Mouse (Mus musculus) liver, embryonic 12.5 days (tissue): ENCODE data around the gene Cd7. TPM values are rescaled to one million over a fixed set of nuclear protein-coding genes. Genes with fewer than 3 reads are reported as not detected.

Source experiments
- ATAC-seq: fragments of 200-750 bp; cut with Nextera tagmentation; 2 replicates; pipeline ENCODE4 v1.8.0; 2017; ENCODE audit warnings: moderate number of reproducible peaks, mild to moderate bottlenecking, moderate library complexity
- H3K27ac ChIP-seq: fragments of 300-500 bp; sonication (generic); 2 replicates; pipeline ENCODE4 v1.5.1; 2016; ENCODE audit warnings: mild to moderate bottlenecking
- H3K27me3 ChIP-seq: fragments of 300-500 bp; sonication (generic); replicated peaks from 2 replicates; pipeline ENCODE4 v1.6.1; 2016; ENCODE audit warnings: mild to moderate bottlenecking, moderate library complexity
- H3K36me3 ChIP-seq: fragments of 300-500 bp; sonication (generic); 2 replicates; pipeline ENCODE4 v1.6.1; 2016; ENCODE audit warnings: mild to moderate bottlenecking, moderate library complexity
- H3K4me1 ChIP-seq: fragments of 300-500 bp; sonication (generic); 2 replicates; pipeline ENCODE4 v1.6.1; 2016
- H3K4me2 ChIP-seq: fragments of 300-500 bp; sonication (generic); 2 replicates; pipeline ENCODE4 v1.6.1; 2016; ENCODE audit warnings: mild to moderate bottlenecking, moderate library complexity
- H3K4me3 ChIP-seq: fragments of 300-500 bp; sonication (generic); 2 replicates; pipeline ENCODE4 v1.5.1; 2016; ENCODE audit warnings: mild to moderate bottlenecking, moderate library complexity
- H3K9ac ChIP-seq: fragments of 300-500 bp; sonication (generic); 2 replicates; pipeline ENCODE4 v1.6.1; 2016; ENCODE audit warnings: mild to moderate bottlenecking, moderate library complexity
- H3K9me3 ChIP-seq: fragments of 300-500 bp; sonication (generic); replicated peaks from 2 replicates; pipeline ENCODE4 v1.6.1; 2016; ENCODE audit warnings: mild to moderate bottlenecking, moderate library complexity
- WGBS: fragments of 180-500 bp; shearing (Covaris S2); methylation state at CpG from one replicate; pipeline ENCODE4 v1.1.7; 2016; ENCODE audit not compliant: insufficient replicate concordance; 5-methylcytosine and 5-hydroxymethylcytosine counted together
- polyA plus RNA-seq: library from polyadenylated mRNA; unstranded; fragments of >200 nt; fragmentation: Nextera tagmentation; extraction: Ambion mirVana; gene quantifications from 2 replicates; pipeline ENCODE4 v1.2.1, GENCODE M21; 2016

Cd7 gene
- polyA plus RNA-seq, 1 experiment from 2014 or later = 0.33 TPM

GRCm38 (mm10) chr11:121014896-121015300, 24.3 kb downstream of the Cd7 start:
- Histone ChIP-seq H3K4me1 (peaks cover 8% of the 10 kb centered on the region; the same call in 1 of the 2 replicates), H3K4me2 (peak overlapping the region; percentile 14; the same call in 1 of the 2 replicates), H3K9me3 (no peaks in the 10 kb centered on the region), H3K27ac (no peak overlapping the region), H3K36me3 (no peaks in the 10 kb centered on the region), H3K4me3 (no peak overlapping the region), H3K27me3 (peaks cover 25% of the 10 kb centered on the region; the same call in 1 of the 2 replicates), H3K9ac (no peak overlapping the region)
- no peak for ATAC-seq
- 50% methylated on average over 19 of the region's 19 CpGs for WGBS

- no peaks in the 10 kb centered on the region for H3K9me3 ChIP-seq
- no peak overlapping the region for H3K4me2 ChIP-seq
- H3K36me3 ChIP-seq = no peaks in the 10 kb centered on the region
- peaks cover 23% of the 10 kb centered on the region; the same call in 1 of the 2 replicates for H3K27me3 ChIP-seq
- H3K4me1 ChIP-seq = peaks cover 9% of the 10 kb centered on the region; the same call in 1 of the 2 replicates
- WGBS = 69% methylated on average over 7 of the region's 7 CpGs
- no peak overlapping the region for H3K27ac ChIP-seq
- no peak overlapping the region for H3K9ac ChIP-seq
- no peak for ATAC-seq
- H3K4me3 ChIP-seq = no peak overlapping the region
Measured at GRCm38 (mm10) chr11:121013656-121014055, 25.6 kb downstream of the Cd7 start.

- Histone ChIP-seq H3K27me3 (peaks cover 14% of the 10 kb centered on the region; the same call in 1 of the 2 replicates), H3K4me2 (no peak overlapping the region), H3K4me3 (no peak overlapping the region), H3K27ac (no peak overlapping the region), H3K9ac (no peak overlapping the region), H3K9me3 (no peaks in the 10 kb centered on the region), H3K4me1 (peaks cover 14% of the 10 kb centered on the region), H3K36me3 (no peaks in the 10 kb centered on the region)
- ATAC-seq = 0 out of 2 replicates have a peak, but pooled peaks have one; percentile 13
- WGBS = 85% methylated on average over 3 of the region's 3 CpGs
Measured at GRCm38 (mm10) chr11:121010044-121010755, 29.0 kb downstream of the Cd7 start.

- Histone ChIP-seq H3K27me3 (no peaks in the 10 kb centered on the region), H3K9me3 (no peaks in the 10 kb centered on the region), H3K36me3 (no peaks in the 10 kb centered on the region), H3K27ac (no peak overlapping the region), H3K4me3 (no peak overlapping the region), H3K9ac (no peak overlapping the region), H3K4me1 (peaks cover 14% of the 10 kb centered on the region), H3K4me2 (no peak overlapping the region)
- 39% methylated on average over 6 of the region's 6 CpGs for WGBS
- ATAC-seq = no peak
Measured at GRCm38 (mm10) chr11:121006184-121006583, 33.0 kb downstream of the Cd7 start.

DNA sequence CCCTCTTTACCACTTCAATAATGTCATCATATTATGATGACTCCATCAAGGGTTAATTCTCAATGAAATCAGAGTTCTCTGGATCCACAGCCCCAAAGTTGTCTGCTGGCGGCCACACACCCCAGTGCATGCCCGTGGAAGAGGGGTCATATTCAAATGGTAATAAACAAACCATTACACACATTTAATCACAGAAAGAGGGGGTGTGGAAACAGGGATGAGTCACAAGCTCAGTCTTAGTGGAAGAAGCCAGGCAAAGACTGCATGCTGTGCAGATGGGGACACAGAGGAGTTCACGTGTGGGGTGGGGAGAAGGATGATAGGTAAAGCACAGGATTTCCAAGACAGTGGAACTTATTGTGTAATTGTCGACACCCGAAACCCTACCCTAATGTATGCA, 34.9 kb downstream of the Cd7 start:
- Histone ChIP-seq H3K27ac (no peak overlapping the region), H3K9ac (no peak overlapping the region), H3K9me3 (no peaks in the 10 kb centered on the region), H3K4me2 (no peak overlapping the region), H3K27me3 (no peaks in the 10 kb centered on the region), H3K36me3 (no peaks in the 10 kb centered on the region), H3K4me1 (peaks cover 5% of the 10 kb centered on the region), H3K4me3 (no peak overlapping the region)
- 64% methylated on average over 5 of the region's 5 CpGs for WGBS
- no peak for ATAC-seq

- Histone ChIP-seq H3K36me3 (no peaks in the 10 kb centered on the region), H3K4me3 (no peak overlapping the region), H3K27me3 (no peaks in the 10 kb centered on the region), H3K9me3 (no peaks in the 10 kb centered on the region), H3K4me2 (no peak overlapping the region), H3K27ac (no peak overlapping the region), H3K4me1 (peaks cover 5% of the 10 kb centered on the region), H3K9ac (no peak overlapping the region)
- 70% methylated on average over 4 of the region's 4 CpGs for WGBS
- ATAC-seq = no peak
Measured at GRCm38 (mm10) chr11:121001966-121002365, 37.3 kb downstream of the Cd7 start.

DNA sequence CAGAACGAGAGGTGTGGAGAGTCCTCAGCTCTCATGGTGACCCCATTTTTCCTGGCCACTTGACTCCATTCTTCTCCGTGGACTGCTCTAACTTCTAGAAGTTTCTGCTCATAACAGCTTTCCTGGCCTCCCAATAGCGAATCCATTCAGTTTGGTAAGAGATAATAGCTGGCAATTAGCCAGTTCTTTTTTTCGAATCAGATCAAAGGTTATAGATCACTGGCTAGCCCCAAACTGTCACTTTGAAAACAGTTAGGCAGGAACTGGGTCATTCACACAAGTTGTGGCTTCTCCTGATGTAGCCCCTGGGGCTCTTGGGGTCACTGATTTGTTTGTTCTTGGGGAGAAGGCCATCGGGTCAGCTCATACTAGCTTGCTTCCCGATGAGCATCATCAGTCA, 44.5 kb downstream of the Cd7 start:
- Histone ChIP-seq H3K4me2 (no peak overlapping the region), H3K36me3 (no peaks in the 10 kb centered on the region), H3K27ac (no peak overlapping the region), H3K9ac (no peak overlapping the region), H3K9me3 (no peaks in the 10 kb centered on the region), H3K4me1 (peaks cover 45% of the 10 kb centered on the region), H3K27me3 (no peaks in the 10 kb centered on the region), H3K4me3 (no peak overlapping the region)
- ATAC-seq = no peak
- WGBS = 75% methylated on average over 6 of the region's 6 CpGs

- no peak for ATAC-seq
- H3K4me1 ChIP-seq = peaks cover 56% of the 10 kb centered on the region
- 87% methylated on average over 5 of the region's 5 CpGs for WGBS
Measured at GRCm38 (mm10) chr11:120993586-120993985, 45.6 kb downstream of the Cd7 start.

GRCm38 (mm10) chr11:120993080-120993479, 46.1 kb downstream of the Cd7 start:
- Histone ChIP-seq H3K27me3 (no peaks in the 10 kb centered on the region), H3K27ac (no peak overlapping the region), H3K4me2 (no peak overlapping the region), H3K36me3 (peaks cover 8% of the 10 kb centered on the region; the same call in 1 of the 2 replicates), H3K4me1 (peaks cover 61% of the 10 kb centered on the region), H3K9me3 (no peaks in the 10 kb centered on the region), H3K4me3 (no peak overlapping the region), H3K9ac (no peak overlapping the region)
- WGBS = 91% methylated on average over 3 of the region's 3 CpGs
- no peak for ATAC-seq

More at GRCm38 (mm10) chr11:120993586-120993985, 45.6 kb downstream of the Cd7 start:
- Histone ChIP-seq H3K27ac (no peak overlapping the region), H3K4me3 (no peak overlapping the region), H3K36me3 (peaks cover 4% of the 10 kb centered on the region; the same call in 1 of the 2 replicates), H3K9ac (no peak overlapping the region), H3K27me3 (no peaks in the 10 kb centered on the region), H3K4me2 (no peak overlapping the region), H3K9me3 (no peaks in the 10 kb centered on the region)

DNA sequence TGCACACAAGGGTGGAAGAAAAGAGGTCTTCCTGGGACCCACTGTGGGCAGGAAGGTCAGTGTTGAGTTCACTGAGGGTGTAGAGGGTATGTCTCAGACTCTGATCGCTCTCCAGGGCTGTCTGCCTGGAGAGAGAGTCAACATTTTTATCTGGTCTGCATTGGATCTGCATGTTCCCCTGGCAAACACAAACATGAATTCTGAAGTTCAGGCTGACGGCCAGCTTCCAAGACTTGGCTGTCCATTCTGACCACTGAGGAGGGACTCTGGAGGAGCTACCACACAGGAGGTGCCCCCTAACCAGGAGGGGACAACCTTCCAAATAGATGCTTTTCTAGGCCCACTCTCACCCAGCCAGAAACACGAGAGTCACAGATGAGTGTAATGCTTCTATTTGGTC, 47.4 kb downstream of the Cd7 start:
- no peaks in the 10 kb centered on the region for H3K9me3 ChIP-seq
- peaks cover 73% of the 10 kb centered on the region for H3K4me1 ChIP-seq
- 53% methylated on average over 3 of the region's 3 CpGs for WGBS
- H3K4me3 ChIP-seq = peak overlapping the region; percentile 100
- H3K27ac ChIP-seq = peak overlapping the region; percentile 97
- no peaks in the 10 kb centered on the region for H3K27me3 ChIP-seq
- peak overlapping the region; percentile 100 for H3K9ac ChIP-seq
- no peak for ATAC-seq
- peaks cover 16% of the 10 kb centered on the region for H3K36me3 ChIP-seq
- peak overlapping the region; percentile 89 for H3K4me2 ChIP-seq

DNA sequence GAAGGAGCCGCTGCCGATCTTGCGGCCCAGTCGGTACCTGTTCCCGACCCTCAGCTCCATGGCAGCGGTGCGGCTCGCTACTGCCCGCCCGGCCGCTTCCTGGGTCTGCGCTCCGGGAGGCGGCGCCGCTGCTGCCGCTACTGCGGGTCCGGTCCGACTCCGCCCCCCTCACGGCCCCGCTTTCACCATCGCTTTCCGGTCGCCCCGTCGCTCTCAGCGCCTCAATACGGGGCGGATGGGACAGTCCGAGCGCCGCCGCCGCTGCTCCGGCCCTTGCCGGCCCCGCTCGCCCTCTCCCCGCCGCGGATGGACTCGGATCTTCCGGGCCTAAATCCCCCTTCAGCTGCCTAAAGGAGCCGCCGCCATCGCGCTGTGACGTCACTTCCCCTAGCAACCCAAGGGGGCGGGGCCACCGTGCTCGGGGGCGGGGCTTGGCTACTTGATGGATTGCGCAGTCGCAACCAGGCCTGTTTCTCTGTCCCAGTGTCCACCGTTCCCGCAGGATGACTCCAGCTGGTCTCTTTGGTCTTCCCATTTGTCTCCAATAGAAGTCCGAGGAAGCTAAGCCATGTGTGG, 48.2 kb downstream of the Cd7 start, which contains the start of gene Csnk1d:
Csnk1d (minus strand) TSS at position 380 of the 576 bp plus-strand sequence.
- Histone ChIP-seq H3K4me1 (peaks cover 79% of the 10 kb centered on the region), H3K27me3 (no peaks in the 10 kb centered on the region), H3K9me3 (no peaks in the 10 kb centered on the region), H3K27ac (peak within 1 kb of the TSS; percentile 97), H3K4me3 (peak within 1 kb of the TSS; percentile 100), H3K4me2 (peak within 1 kb of the TSS; percentile 89), H3K9ac (peak within 1 kb of the TSS; percentile 100), H3K36me3 (peaks cover 23% of the 10 kb centered on the region)
- ATAC-seq = peak; percentile 80
- under 1% methylated on average over 58 of the region's 59 CpGs for WGBS

DNA sequence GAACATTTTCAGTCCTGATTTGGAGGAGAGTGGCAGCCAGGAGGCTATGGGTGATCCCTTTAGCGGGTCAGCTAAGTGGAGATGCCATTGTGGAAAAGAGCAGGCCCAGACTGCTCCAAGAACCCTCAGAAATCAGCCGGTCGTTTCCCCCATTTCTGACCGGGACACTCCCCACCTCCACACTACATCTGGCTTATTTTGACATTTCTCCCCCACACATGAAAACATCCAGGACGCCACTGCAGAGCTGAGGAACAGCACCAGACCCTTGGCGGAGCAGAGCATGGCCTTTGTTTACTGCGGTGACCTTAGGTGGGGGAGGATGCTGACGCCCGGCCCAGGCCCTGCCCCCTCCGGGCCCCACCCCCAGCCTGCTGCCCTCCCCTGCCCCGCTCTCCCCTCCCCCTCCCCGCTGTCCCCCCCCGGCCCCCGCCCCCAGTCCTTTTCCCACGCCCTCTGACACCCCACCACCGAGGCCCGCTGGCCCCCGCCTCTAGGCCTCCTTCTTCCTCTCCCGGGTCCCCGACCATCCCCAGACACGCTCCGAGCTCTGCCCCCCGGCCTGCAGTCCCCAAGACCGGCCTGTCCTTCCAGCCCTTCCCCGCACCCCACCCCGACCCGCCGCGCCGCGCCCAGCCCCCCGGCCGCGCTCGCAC, 49.0 kb downstream of the Cd7 start:
- Histone ChIP-seq H3K4me3 (peak overlapping the region; percentile 100), H3K4me2 (peak overlapping the region; percentile 89), H3K27me3 (no peaks in the 10 kb centered on the region), H3K4me1 (peaks cover 80% of the 10 kb centered on the region), H3K9ac (peak overlapping the region; percentile 100), H3K9me3 (no peaks in the 10 kb centered on the region), H3K27ac (peak overlapping the region; percentile 97), H3K36me3 (peaks cover 31% of the 10 kb centered on the region)
- WGBS = 2% methylated on average over 30 of the region's 35 CpGs
- peak; percentile 72 for ATAC-seq
